Mouse (Mus musculus): ENCODE measurements at regions not wholly inside any gene's neighbourhood (a gene's known extent, or its start where the extent isn't known, plus 50 kb on each side); places are given as distances from the start of the nearest gene placed in this dataset.

GRCm38 (mm10) chr5:90030737-90031136, 147.6 kb upstream of the Adamts3 start:
- in situ Hi-C loops (cut with MboI, MseI) = no loop called here

GRCm38 (mm10) chr5:90029751-90030150, 146.6 kb upstream of the Adamts3 start:
- in situ Hi-C loops (cut with MboI, MseI) = loop anchor here (10.0 kb wide), 1 partner anchor 805 kb away; no protein-coding TSS in a partner anchor

GRCm38 (mm10) chr5:90026835-90027753, 144.0 kb upstream of the Adamts3 start:
- in situ Hi-C loops (cut with MboI, MseI) = loop anchor here (10.0 kb wide), 1 partner anchor 808 kb away; no protein-coding TSS in a partner anchor

GRCm38 (mm10) chr5:90021447-90021846, 138.3 kb upstream of the Adamts3 start:
- in situ Hi-C loops (cut with MboI, MseI) = loop anchor here (10.0 kb wide), 1 partner anchor 813 kb away; no protein-coding TSS in a partner anchor

- in situ Hi-C loops (cut with MboI, MseI) = no loop called here
Observed at GRCm38 (mm10) chr5:90000758-90001157, 117.6 kb upstream of the Adamts3 start.

GRCm38 (mm10) chr5:89991568-89991967, 108.4 kb upstream of the Adamts3 start:
- in situ Hi-C loops (cut with MboI, MseI) = no loop called here

GRCm38 (mm10) chr5:89981627-89982026, 98.5 kb upstream of the Adamts3 start:
- in situ Hi-C loops (cut with MboI, MseI) = no loop called here

GRCm38 (mm10) chr5:89980204-89980603, 97.1 kb upstream of the Adamts3 start:
- in situ Hi-C loops (cut with MboI, MseI) = no loop called here

- in situ Hi-C loops (cut with MboI, MseI) = no loop called here
Observed at GRCm38 (mm10) chr5:89952611-89953010, 69.5 kb upstream of the Adamts3 start.

GRCm38 (mm10) chr5:89945660-89945925, 62.5 kb upstream of the Adamts3 start:
- in situ Hi-C loops (cut with MboI, MseI) = no loop called here

GRCm38 (mm10) chr5:89944855-89945659, 61.9 kb upstream of the Adamts3 start:
- in situ Hi-C loops (cut with MboI, MseI) = no loop called here

GRCm38 (mm10) chr5:89943276-89944127, 60.4 kb upstream of the Adamts3 start:
- in situ Hi-C loops (cut with MboI, MseI) = no loop called here

GRCm38 (mm10) chr5:89942244-89942643, 59.1 kb upstream of the Adamts3 start:
- in situ Hi-C loops (cut with MboI, MseI) = no loop called here

- in situ Hi-C loops (cut with MboI, MseI) = no loop called here
Observed at GRCm38 (mm10) chr5:89932999-89933398, 49.9 kb upstream of the Adamts3 start.

Data from T-helper 2 cell (primary cell).